Mouse (Mus musculus): ENCODE results near the gene Wdr63.

Gene Wdr63

DNA sequence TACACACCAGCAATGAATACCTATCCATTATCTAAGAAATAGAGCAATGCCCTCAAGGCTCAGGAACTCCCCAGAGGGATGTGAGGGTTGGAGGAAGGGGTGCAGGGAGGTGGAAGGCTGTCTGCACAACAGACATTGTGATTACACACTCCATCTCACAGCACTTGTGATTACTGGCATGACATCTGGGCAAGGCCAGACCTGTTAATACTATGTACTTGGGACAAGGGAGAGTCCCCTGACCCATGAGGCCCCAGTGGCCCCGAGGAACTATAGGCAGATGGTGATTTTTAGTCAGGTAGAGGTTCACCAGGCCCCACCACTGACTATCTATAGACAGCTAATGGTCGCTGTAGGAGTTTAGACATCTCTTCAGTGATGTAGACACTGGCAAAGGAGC lies 54.1 kb downstream of the Wdr63 start:
- no peak for DNase-seq (ENCODE audit: extremely low spot score, low spot score)

DNA sequence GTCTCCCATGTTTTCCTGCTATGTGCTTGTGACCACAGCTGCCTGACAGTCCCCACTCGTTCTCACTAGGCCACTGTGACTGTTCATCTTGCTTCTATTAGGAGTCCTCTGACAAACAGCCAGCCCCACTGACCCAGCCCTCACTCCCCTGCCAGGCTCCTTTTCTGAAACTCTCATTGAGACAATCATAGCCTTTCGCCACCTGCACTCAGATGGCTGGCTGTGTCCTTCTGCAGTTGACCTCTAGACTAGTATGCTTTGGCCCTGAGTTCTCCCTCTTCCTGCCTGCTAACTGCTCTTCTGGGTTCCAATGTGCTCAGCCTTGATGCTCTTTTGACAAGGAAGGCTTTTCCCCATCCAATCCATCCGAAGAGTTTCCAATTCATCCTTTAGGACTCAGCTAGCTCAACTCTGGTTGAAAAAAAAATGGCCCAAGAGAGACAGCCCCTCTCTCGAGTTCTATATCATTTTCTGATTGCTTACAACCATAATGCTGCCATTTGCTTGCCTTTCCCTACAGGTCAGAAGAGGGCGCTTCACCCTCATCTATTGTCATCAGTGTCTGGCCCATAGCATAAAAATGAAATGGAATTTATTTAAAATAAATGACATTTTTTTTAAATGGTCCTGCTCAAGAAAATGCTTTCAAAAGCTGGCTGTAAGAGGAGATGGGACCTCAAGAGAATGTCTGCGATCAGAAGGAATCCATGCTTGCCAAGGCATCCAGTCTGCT lies 54.7 kb downstream of the Wdr63 start:
- DNase-seq (ENCODE audit: extremely low spot score, low spot score), result no peak

DNA sequence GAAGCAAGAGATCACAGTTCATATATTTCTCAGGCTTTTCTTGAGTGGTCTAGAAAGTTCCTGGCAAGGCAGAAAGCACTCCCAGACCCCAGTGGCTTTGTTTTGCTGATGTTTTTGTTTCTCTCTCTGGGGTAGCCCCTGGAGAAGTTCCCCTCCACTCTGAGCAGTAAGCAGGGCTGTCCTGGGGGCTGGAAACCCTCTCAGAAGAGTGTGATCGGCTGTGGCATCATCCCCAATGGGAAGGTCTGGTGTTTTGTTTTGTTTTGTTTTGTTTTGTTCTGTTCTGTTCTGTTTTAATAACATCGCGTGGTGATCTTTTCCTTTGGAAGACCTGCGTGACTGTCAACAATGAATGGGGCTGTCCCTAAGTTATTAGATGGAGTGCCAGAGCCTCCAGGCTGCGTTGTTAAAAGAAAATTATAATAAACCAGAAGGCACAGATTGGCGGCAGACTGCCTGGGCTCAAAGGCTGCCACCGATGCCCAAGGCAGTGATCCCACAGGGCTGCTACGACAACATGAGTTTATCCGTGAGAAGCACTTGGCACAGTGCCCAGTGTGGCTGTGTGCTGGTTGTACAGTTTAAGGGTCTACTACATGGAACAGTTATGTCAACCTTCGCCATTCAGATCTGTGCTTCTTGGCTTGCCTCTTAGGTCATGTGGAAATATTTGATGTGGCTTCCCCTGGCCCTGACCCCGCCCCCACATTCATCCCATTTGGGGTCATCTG lies 56.5 kb downstream of the Wdr63 start:
- DNase-seq (ENCODE audit: extremely low spot score, low spot score), result no peak

DNA sequence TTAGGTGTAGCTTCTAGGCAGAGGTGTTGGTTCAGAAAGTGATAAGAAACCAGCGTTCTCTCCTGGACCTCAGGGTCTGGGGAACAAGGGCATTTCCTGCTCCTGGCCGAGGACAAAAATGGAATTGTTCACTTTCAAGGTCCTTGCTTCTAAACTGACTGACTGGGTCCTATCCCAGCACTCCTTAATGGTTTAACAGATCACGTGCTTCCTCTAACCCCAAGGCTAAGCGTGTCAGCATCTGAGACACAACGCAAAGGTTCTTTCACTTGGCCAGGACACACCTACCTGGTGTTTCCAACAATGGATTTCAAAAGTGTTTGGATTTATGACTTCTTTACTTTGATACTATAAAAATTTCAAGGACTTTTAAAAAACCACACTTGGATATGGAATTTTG lies 58.0 kb downstream of the Wdr63 start:
- no peak for DNase-seq (ENCODE audit: extremely low spot score, low spot score)

DNA sequence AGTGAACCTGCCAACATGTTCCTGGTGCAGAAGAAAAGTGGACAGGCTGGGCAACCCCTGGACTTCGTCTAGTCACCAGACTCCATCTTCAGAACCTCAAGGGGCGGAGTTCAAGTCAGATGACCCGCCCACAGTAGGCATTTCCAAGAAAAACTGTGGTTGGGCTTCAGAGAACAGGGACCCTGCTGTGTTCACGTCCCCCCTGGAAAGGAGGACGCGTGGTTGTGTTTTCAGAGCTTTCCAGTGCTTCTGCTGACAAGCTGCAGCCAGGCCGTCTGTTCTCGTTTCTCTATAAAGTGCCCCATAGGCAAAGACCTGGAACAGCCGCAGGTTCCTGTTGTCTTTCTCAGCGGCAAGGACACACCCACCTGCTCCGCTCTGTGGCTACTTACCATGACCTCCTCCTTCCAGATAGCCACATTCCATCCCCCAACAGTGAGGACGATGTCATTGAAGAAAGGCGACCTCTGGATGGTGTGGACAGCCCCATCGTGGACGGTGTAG lies 60.2 kb downstream of the Wdr63 start:
- DNase-seq (ENCODE audit: extremely low spot score, low spot score), result peak; percentile 36

DNA sequence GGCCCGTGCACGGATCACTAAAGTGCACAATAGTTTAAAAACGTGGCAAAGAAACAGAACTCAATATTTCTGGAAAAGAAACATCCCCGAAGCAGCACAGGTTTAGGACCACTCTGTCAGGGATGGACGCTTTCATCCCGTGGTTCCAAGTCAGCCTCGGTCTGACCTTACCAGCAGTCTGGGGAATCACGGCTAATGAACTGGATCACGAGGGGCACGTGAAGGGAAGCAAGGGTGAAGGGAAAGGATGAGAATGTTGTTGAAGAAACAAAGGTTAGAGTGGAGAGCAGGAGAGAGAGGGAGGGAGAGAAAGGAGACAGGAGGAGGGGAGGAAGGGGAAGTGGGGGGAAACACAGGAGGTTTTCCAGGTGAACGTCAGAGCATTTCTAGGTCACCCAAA lies 61.9 kb downstream of the Wdr63 start:
- no peak for DNase-seq (ENCODE audit: extremely low spot score, low spot score)

DNA sequence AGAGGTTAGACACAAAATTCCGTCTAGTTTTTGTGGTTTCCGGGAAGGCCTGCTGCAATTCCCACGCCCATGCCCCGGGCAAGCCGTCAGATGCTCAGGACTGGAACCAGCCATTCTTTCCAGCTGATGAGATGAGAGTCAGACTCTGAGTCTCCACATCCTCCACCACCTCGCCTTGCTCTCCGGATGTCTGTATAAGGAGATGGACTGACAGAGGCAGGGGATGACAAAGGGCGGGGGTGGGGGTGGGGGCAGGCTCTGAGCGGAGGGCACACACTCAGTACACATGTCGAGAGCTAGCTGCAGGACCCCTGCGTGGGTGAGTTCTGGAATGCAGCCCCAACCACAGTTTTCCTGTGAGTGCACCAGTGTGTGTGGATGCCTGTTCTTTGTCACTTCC lies 63.0 kb downstream of the Wdr63 start:
- DNase-seq (ENCODE audit: extremely low spot score, low spot score), result no peak

DNA sequence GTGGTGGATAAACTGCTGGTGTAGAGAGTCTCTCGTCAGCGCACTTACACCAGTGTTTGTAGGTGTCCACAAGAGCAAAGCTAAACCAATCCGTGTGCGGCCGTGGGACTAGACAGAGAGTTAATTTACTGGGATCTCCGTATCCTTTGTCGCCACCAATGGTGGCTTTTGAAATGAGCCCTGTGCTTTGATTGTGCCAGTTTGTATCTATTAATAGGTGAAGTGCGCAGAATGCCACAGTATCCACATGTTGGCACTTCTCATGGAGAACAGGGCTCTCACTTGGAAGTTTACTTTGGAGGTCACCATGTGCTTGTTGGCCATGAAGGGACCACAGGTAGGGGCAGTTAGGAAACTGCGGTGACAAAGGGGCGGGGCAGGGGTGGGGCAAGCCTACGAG lies 66.5 kb downstream of the Wdr63 start:
- no peak for DNase-seq (ENCODE audit: extremely low spot score, low spot score)

DNA sequence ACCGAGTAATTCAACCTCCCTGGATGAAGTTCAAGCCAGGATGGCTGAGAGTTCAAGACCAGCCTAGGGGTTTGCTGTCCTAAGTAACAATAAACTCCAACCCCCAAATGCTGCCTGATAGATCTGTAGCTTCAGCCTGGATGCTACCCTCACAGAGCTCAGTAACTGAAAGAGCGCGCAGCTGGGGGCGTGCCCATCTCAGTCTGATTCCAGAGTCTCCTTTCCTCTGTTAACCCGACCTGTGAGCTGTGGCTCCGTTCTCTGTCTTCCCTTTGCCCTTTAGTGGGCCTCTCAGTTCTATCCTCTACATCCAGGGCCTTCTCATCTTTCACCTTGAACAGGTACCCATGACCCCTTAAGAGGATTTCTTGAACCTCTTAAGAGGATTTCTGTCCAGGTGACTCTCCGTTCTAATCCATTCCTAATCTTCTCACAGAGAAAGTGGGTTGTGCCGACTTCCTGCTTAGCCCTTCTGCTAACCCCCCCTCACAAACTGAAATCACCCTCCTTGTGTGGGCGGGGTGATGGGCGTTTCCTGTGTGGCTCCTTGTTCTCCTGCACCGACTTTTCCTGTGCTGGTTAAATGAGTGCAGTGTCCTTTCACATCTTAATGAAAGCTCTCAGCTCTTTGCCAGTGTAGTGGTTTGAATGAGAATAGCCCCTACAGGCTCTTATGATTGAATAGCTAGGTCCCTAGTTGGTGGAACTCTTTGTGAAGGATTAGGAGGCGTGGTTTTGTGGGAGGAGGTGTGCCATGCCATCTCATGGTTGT lies 68.6 kb downstream of the Wdr63 start:
- DNase-seq (ENCODE audit: extremely low spot score, low spot score), result no peak

DNA sequence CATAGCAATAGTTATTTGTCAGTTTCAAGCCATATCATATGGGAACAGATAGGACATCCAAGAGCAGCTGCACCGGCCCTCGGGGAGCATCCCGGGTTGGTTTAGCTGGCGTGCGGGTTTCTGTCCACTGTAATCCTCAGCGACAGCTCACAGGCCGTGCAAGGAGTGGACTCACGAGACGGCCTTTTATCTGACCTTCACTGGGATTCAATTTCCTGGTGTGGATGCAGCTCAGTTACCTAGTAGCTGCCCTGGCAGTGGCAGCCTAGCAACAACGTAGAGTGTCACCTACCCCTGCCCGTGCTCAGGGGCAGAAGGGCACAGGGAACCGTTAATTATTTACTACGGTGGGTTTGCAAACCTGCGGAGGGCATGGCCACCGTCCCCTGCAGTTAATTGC lies 70.0 kb downstream of the Wdr63 start:
- DNase-seq (ENCODE audit: extremely low spot score, low spot score), result no peak

DNA sequence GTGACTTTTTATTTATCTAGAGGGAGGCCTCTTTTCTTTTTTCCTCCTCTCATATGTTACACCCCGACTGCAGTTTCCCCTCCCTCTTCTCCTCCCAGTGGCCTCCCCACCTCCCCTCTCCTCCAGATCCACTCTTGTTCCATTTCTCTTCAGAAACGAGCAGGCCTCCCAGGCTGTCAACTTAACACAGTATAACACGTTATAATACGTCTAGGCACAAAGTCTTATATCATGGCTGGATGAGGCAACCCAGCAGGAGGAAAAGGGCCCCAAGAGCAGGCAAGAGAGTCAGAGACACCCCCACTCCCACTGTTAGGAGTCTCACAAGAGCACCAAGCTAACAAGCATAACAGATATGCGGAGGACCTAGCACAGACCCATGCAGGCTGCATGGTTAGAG lies 75.0 kb downstream of the Wdr63 start:
- DNase-seq (ENCODE audit: extremely low spot score, low spot score), result no peak

DNA sequence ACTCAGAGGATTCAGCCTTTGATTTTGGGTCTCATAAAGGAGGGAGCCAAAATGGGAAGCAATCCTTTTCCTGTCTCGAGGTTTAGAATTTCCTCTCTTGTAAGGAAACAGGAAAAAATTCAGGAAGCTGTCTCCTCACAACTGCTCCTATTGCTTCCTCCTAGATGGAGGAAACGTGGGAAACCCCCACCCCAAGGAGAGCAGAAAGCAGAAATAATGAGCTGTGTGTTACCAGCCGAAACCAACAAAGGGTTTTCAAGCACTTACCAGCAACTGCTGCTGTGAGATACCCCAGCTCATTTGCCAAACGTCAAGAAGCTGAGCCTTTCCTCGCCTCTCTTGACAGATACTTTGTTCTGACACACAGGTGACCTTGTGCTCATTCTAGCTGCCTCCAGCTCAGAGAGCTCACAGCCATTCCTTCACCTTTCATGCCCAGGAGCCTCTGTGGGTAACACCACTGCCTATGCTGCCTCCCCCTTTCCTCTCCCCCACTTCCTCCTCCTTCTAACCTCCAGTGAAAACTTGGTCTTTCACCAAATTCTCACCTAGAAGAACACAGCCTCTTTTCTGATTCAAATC lies 77.6 kb downstream of the Wdr63 start:
- no peak for DNase-seq (ENCODE audit: extremely low spot score, low spot score)

DNA sequence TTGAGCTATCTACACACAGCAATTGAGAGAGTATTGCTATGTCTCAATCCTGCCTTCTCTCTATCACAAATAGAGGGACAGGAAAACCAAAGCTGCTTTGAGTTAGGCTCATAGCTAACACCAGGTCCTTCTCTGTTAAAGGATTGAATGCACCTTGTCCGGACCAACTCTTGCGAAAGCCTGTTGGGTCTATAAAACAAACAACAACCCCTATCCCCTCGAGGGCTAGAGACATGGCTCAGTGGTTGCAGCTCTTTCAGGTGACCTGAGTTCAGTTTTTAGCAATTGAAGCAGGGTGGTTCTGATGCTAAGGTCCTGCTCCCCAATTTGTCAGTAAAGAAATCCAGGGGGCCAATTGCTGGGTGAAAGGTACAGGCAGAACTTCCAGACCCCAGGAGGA lies 78.7 kb downstream of the Wdr63 start:
- DNase-seq (ENCODE audit: extremely low spot score, low spot score), result no peak

DNA sequence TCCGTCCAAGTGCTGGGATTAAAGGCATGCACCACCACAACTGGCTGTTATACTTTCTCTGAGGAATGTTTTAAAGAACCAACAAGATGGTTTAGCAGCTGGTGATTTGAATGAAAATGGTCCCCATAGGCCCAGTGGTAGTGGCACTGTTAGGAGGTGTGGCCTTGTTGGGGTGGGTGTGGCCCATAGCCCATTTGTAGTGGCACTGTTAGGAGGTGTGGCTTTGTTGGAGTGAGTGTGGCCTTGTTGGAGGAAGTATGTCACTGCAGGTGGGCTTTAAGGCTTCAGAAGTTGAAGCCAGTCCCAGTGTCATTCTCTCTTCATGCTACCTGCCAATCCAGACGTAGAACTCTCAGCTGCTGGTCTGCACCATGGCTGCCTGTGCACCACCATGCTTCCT lies 79.5 kb downstream of the Wdr63 start:
- no peak for DNase-seq (ENCODE audit: extremely low spot score, low spot score)

DNA sequence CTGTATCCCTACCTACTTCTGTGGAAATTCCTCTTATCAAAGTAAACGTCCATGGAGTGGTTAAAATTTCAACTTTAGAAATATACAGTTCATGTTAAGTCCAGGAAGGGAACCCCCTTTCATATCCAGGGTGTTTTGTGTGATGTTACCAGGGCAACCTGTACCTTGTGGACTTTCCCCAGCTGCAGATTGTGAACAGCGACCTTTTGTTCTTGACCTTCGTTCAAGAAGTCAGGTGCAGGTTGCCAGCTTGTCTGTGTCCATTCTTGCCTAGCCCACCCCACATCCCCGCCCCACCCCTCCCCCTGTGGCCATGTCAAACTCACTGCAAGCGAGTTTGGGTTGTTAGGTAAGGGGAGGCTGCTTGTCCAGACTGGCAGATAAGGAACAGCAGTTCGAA lies 80.8 kb downstream of the Wdr63 start:
- DNase-seq (ENCODE audit: extremely low spot score, low spot score), result no peak

DNA sequence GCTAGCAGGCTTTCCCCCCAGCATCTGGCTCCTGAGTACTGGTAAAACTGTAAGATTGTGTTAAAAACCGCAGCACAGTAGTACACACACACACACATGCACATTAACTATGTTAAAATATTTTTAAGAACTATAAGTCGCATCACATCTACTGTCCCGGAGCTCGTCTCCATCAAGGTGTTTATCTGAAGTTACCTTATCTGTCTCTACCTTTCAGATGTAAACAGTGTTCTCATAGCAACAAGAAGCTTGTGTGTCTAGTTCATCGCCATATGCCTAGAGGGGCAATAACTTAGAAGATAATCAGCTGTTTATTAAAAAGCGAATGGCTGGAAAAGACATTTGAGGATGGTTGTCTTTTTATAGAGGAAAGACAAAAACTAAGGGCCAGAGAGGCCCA lies 82.4 kb downstream of the Wdr63 start:
- DNase-seq (ENCODE audit: extremely low spot score, low spot score), result no peak

DNA sequence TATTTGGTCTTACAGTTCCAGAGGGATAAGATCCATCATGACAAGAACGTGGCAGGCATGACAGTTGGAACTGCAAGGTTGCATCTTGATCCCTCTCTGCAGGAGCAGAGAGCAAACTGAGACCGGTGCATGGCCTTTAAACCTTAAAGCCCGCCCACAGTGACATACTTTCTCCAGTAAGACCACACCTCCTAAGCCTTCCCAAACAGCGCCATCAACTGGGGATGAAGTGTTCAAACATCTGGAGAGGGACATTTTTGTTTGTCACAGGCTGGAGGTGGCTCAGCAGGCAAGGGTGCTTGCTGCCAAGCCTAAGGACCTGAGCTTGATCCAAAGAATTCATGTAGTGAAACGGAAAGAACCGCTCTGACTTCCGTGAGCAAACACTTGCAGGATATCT lies 83.2 kb downstream of the Wdr63 start:
- no peak for DNase-seq (ENCODE audit: extremely low spot score, low spot score)

DNA sequence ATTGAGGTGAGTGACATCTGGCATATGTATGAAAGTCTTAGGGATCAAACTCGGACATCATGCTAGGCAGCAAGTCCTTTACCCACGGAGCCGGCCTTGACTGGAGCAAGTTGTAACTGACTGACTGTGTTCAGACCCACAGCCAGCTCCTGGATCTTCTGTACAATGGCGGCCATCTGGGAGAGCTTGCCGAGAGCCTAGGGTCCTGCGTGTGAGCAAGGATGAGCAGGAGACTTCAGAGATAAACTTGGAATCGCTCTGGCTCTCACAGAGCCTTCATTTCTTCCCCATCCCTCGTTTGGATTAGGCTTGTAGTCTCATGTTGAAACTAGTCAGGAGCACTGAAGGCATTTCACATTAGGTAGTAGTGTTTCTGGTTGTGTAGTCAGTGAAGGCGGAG lies 85.7 kb downstream of the Wdr63 start:
- no peak for DNase-seq (ENCODE audit: extremely low spot score, low spot score)

DNA sequence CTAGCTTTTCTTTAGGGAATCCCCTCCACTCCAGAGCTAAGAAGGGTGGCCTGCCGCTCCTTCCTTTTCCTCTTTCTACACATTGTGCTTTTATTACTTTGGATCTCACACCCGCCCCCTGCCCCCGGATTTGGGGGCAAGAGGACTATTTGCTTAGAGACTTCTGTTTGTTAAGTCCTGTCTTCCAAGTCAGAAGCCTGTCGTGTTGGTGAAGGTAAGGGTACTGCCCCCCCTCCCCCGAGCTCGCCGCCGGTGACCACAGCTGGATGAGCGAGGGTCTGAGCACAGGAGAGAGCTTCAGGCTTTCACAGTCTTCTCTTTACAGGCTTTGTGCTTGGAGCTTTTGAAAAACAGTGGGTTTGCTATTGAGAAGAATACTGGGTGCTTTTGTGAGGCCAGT lies 90.4 kb downstream of the Wdr63 start:
- no peak for DNase-seq (ENCODE audit: extremely low spot score, low spot score)

DNA sequence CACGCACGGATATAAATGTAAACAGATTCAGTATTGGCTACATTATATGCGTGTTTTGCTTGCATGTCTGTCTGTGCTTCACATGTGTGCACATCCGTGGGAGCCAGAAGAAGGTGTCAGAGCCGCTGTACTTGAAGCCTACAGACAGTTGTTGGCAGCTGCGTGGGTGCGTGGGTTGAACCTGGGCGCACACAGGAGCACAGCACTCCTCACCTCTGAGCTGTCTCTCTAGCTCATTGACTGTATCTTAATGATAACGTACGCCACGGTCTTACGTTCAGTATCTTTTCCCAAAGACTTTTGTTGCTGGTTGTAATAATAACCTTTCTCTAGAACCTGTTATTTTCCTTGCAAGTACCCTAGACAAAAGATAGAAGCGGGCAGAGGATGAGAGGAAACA lies 91.0 kb downstream of the Wdr63 start:
- no peak for DNase-seq (ENCODE audit: extremely low spot score, low spot score)

DNA sequence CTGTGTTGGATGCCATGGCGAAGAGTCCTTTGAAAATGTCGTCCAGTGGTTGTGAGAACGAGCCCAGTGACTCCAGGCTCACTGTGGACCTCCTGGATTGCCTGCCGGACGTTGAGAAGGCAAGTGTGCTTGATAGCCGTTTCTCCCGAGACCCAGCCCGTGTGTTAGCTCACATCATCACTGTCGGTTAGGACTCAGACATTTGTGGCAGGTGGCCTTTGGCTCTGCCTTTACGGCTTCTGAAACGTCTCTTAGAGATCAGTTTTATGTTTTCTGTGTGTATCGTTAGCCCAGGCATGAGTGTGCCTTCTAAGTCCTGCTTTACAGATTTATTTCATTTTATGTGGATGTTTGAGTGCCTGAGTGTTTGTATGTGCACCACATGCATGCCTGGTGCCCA lies 93.6 kb downstream of the Wdr63 start:
- DNase-seq (ENCODE audit: extremely low spot score, low spot score), result no peak

DNA sequence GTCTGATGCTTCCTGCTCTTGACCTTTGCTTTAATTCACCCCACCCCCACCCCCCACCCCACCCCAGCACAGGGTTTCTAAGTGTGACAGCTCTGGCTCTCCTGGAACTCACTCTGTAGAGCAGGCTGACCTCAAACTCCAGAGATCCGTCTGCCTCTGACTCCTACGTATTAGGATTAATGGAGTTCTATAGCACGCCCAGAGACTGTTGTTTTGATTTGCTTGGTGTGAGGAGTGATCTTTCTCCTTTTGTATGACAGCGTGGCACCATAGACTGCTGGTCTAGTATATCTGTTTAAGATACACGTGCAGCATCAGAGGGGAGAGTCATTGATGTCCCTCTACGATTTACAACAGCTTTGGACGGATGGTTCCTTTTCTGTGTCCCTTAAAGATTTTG lies 94.4 kb downstream of the Wdr63 start:
- DNase-seq (ENCODE audit: extremely low spot score, low spot score), result no peak
